16 mouse cellular contexts compared by ENCODE assay signal in genomic region chr13:96454288-96454687, GRCm38 (mm10). TPM values are rescaled to one million over a fixed set of nuclear protein-coding genes. Genes with fewer than 3 reads are reported as not detected.
DNase-seq lines count a peak whose midpoint lies in the region; ATAC-seq and TF ChIP-seq lines count a peak whose summit lies in the region.
"Had no signal": no experiment of that assay in that cellular context is flagged by ENCODE, and none has a peak within 500 bp of the region (broad histone marks: within the 10 kb centered on the region; RNA-seq: fewer than 3 reads in every experiment).

No protein-coding gene starts in this region.

- DNase-seq in adrenal gland, postnatal 10 days, result peak; percentile 56
- no peak for DNase-seq in adrenal gland, adult 18-20 months (ENCODE audit: low spot score in 2 of 2)
- DNase-seq in kidney, postnatal 4 days, result peak; percentile 34 to 45
- DNase-seq in kidney, adult 8-10 months, result no peak
- DNase-seq in adipocyte (ENCODE audit: low spot score), result peak; percentile 91
- DNase-seq in hindbrain, embryonic 11.5 days (ENCODE audit: low spot score), result no peak
- DNase-seq: gastrocnemius, postnatal 10 days; kidney, adult 18-20 months; liver, embryonic 13.5 days; thymus, postnatal 4 days had no signal

- peak; percentile 79 for ATAC-seq in intestine, postnatal 0 days
- ATAC-seq in midbrain, embryonic 16.5 days, result no peak
- no peak for ATAC-seq in hindbrain, embryonic 11.5 days (ENCODE audit: low FRiP score)
- ATAC-seq: forebrain, embryonic 15.5 days had no signal

- H3K4me1 ChIP-seq in intestine, postnatal 0 days (replicated peaks; ENCODE audit: control insufficient read depth, insufficient read depth, low read length), result no peaks in the 10 kb centered on the region
- H3K4me1 ChIP-seq in midbrain, embryonic 16.5 days (ENCODE audit: control insufficient read depth, insufficient read depth, low read length), result no peaks in the 10 kb centered on the region
- H3K4me1 ChIP-seq in hindbrain, embryonic 11.5 days (replicated peaks; ENCODE audit: control insufficient read depth, insufficient read depth, low read length), result no peaks in the 10 kb centered on the region
- H3K4me1 ChIP-seq: forebrain, embryonic 15.5 days; hindbrain, embryonic 10.5 days; liver, embryonic 13.5 days had no signal

- H3K4me2 ChIP-seq in intestine, postnatal 0 days (replicated peaks; ENCODE audit: low read depth), result no peak overlapping the region
- H3K4me2 ChIP-seq in midbrain, embryonic 16.5 days (ENCODE audit: low read length), result no peak overlapping the region
- no peak overlapping the region for H3K4me2 ChIP-seq in hindbrain, embryonic 11.5 days (replicated peaks; ENCODE audit: low read depth, low read length)
- H3K4me2 ChIP-seq: embryonic facial prominence, embryonic 15.5 days; forebrain, embryonic 15.5 days; liver, embryonic 13.5 days had no signal

- H3K36me3 ChIP-seq in intestine, postnatal 0 days (ENCODE audit: control insufficient read depth, insufficient read depth), result no peaks in the 10 kb centered on the region
- no peaks in the 10 kb centered on the region for H3K36me3 ChIP-seq in midbrain, embryonic 16.5 days (ENCODE audit: control insufficient read depth, insufficient read depth, low read length)
- H3K36me3 ChIP-seq in hindbrain, embryonic 11.5 days (ENCODE audit: control insufficient read depth, insufficient read depth, low read length), result no peaks in the 10 kb centered on the region
- H3K36me3 ChIP-seq: embryonic facial prominence, embryonic 15.5 days; forebrain, embryonic 15.5 days; hindbrain, embryonic 10.5 days; liver, embryonic 13.5 days had no signal

- H3K27ac ChIP-seq in intestine, postnatal 0 days (ENCODE audit: low read depth, low read length), result no peak overlapping the region
- H3K27ac ChIP-seq in midbrain, embryonic 16.5 days (ENCODE audit: low read length), result no peak overlapping the region
- no peak overlapping the region for H3K27ac ChIP-seq in hindbrain, embryonic 11.5 days (ENCODE audit: low read depth, low read length)
- H3K27ac ChIP-seq: embryonic facial prominence, embryonic 15.5 days; forebrain, embryonic 15.5 days; hindbrain, embryonic 10.5 days; left cerebral cortex, adult 2 months; liver, embryonic 13.5 days had no signal

- TF ChIP-seq CTCF in intestine, postnatal 0 days (IDR thresholded peaks at IDR 0.05; ENCODE audit: low read depth), result no peak

- H3K9me3 ChIP-seq in intestine, postnatal 0 days (ENCODE audit: control insufficient read depth), result no peaks in the 10 kb centered on the region
- H3K9me3 ChIP-seq in midbrain, embryonic 16.5 days (replicated peaks; ENCODE audit: control insufficient read depth, low read length, poor library complexity, severe bottlenecking), result no peaks in the 10 kb centered on the region
- H3K9me3 ChIP-seq in hindbrain, embryonic 11.5 days (ENCODE audit: control insufficient read depth, low read length), result no peaks in the 10 kb centered on the region
- H3K9me3 ChIP-seq: embryonic facial prominence, embryonic 15.5 days; forebrain, embryonic 15.5 days; hindbrain, embryonic 10.5 days; liver, embryonic 13.5 days had no signal

- 40% methylated on average over 3 of the region's 3 CpGs for WGBS in intestine, postnatal 0 days
- WGBS in midbrain, embryonic 16.5 days, result 87% methylated on average over 3 of the region's 3 CpGs
- 85% methylated on average over 3 of the region's 3 CpGs for WGBS in hindbrain, embryonic 11.5 days

- no peak overlapping the region for H3K4me3 ChIP-seq in intestine, postnatal 0 days (ENCODE audit: low read depth, low read length)
- H3K4me3 ChIP-seq in midbrain, embryonic 16.5 days (ENCODE audit: low read depth, low read length), result no peak overlapping the region
- no peak overlapping the region for H3K4me3 ChIP-seq in hindbrain, embryonic 11.5 days (ENCODE audit: low read depth, low read length)
- H3K4me3 ChIP-seq: embryonic facial prominence, embryonic 15.5 days; forebrain, embryonic 15.5 days; hindbrain, embryonic 10.5 days; left cerebral cortex, adult 2 months; liver, embryonic 13.5 days had no signal

- H3K9ac ChIP-seq in intestine, postnatal 0 days (ENCODE audit: low read depth, low read length), result no peak overlapping the region
- no peak overlapping the region for H3K9ac ChIP-seq in midbrain, embryonic 16.5 days (ENCODE audit: low read depth, low read length)
- no peak overlapping the region for H3K9ac ChIP-seq in hindbrain, embryonic 11.5 days (ENCODE audit: low read depth, low read length)
- H3K9ac ChIP-seq: embryonic facial prominence, embryonic 15.5 days; forebrain, embryonic 15.5 days; liver, embryonic 13.5 days had no signal

- H3K27me3 ChIP-seq in intestine, postnatal 0 days (replicated peaks; ENCODE audit: control insufficient read depth, insufficient read depth, low read length), result no peaks in the 10 kb centered on the region
- no peaks in the 10 kb centered on the region for H3K27me3 ChIP-seq in midbrain, embryonic 16.5 days (ENCODE audit: control insufficient read depth, insufficient read depth, low read depth, low read length)
- H3K27me3 ChIP-seq in hindbrain, embryonic 11.5 days (ENCODE audit: control insufficient read depth, insufficient read depth, low read length), result no peaks in the 10 kb centered on the region
- H3K27me3 ChIP-seq: embryonic facial prominence, embryonic 15.5 days; forebrain, embryonic 15.5 days; liver, embryonic 13.5 days had no signal

RNA-seq across cellular contexts. Expression of gene Ankdd1b, which starts 16.7 kb away (rescaled TPM):
- 1 to 10 TPM; 1.2 TPM for total RNA-seq in adrenal gland, postnatal 10 days (2021)
- total RNA-seq in adrenal gland, adult 18-20 months (2021), result under 1 TPM; 0.86 to 0.90 TPM
- polyA plus RNA-seq in intestine, postnatal 0 days (2015; fragmentation: Nextera tagmentation; extraction: Ambion mirVana), result 0.14 and 0.25 TPM in 2 replicates
- polyA plus RNA-seq in midbrain, embryonic 16.5 days (2015; fragmentation: Nextera tagmentation; extraction: Ambion mirVana), result not detected in 2 replicates
- polyA plus RNA-seq in hindbrain, embryonic 11.5 days (2014; fragmentation: Nextera tagmentation; extraction: Ambion mirVana), result not detected in 2 replicates
- polyA plus RNA-seq: forebrain, embryonic 15.5 days; hindbrain, embryonic 10.5 days; liver, embryonic 13.5 days had no signal

RNA-seq across cellular contexts. Expression of gene Gm17622, which starts 36.2 kb away (rescaled TPM):
- not detected for total RNA-seq in adrenal gland, postnatal 10 days (2021)
- total RNA-seq in adrenal gland, adult 18-20 months (2021), result not detected
- not detected in 2 replicates for polyA plus RNA-seq in intestine, postnatal 0 days (2015; fragmentation: Nextera tagmentation; extraction: Ambion mirVana)
- not detected in 2 replicates for polyA plus RNA-seq in midbrain, embryonic 16.5 days (2015; fragmentation: Nextera tagmentation; extraction: Ambion mirVana)
- polyA plus RNA-seq in hindbrain, embryonic 11.5 days (2014; fragmentation: Nextera tagmentation; extraction: Ambion mirVana), result not detected in 2 replicates
- total RNA-seq: gastrocnemius, postnatal 10 days; left cerebral cortex, adult 2 months had no signal
- polyA plus RNA-seq: embryonic facial prominence, embryonic 15.5 days; forebrain, embryonic 15.5 days; hindbrain, embryonic 10.5 days; liver, embryonic 13.5 days had no signal

Comparison
In these comparisons a context has a peak if more than half of its experiments do, and no peak if none do; other contexts are left out.
1. DNase-seq: peak in adrenal gland, postnatal 10 days (single experiment), kidney, postnatal 4 days (2 of 2) and adipocyte (single experiment); none in adrenal gland, adult 18-20 months (0 of 2), kidney, adult 8-10 months (0 of 2) and hindbrain, embryonic 11.5 days (single experiment).